Mouse (Mus musculus) neural tube, embryonic 14.5 days (tissue): ENCODE measurements at regions not wholly inside any gene's neighbourhood (a gene's known extent, or its start where the extent isn't known, plus 50 kb on each side); places are given as distances from the start of the nearest gene placed in this dataset.

Experiments used
- ATAC-seq: fragments of 200-750 bp; cut with Nextera tagmentation; 2 replicates; pipeline ENCODE4 v1.8.0; 2017; ENCODE audit warnings: low read depth, mild to moderate bottlenecking, moderate TSS enrichment, moderate library complexity
- H3K27ac ChIP-seq: fragments of 300-500 bp; sonication (generic); 2 replicates; pipeline ENCODE4 v1.5.1; 2014; ENCODE audit warnings: low read depth, mild to moderate bottlenecking, control low read depth, low read length, moderate library complexity, mixed read lengths
- H3K27me3 ChIP-seq: fragments of 300-500 bp; sonication (generic); 2 replicates; pipeline ENCODE4 v1.6.1; 2014; ENCODE audit warnings: low read length; ENCODE audit not compliant: control insufficient read depth, insufficient read depth
- H3K36me3 ChIP-seq: fragments of 300-500 bp; sonication (generic); 2 replicates; pipeline ENCODE4 v1.6.1; 2014; ENCODE audit warnings: low read length, mixed read lengths; ENCODE audit not compliant: control insufficient read depth, insufficient read depth
- H3K4me1 ChIP-seq: fragments of 300-500 bp; sonication (generic); 2 replicates; pipeline ENCODE4 v1.6.1; 2014; ENCODE audit warnings: low read length; ENCODE audit not compliant: control insufficient read depth, insufficient read depth
- H3K4me2 ChIP-seq: fragments of 300-500 bp; sonication (generic); 2 replicates; pipeline ENCODE4 v1.6.1; 2014; ENCODE audit warnings: mild to moderate bottlenecking, low read depth, low read length, control low read depth
- H3K4me3 ChIP-seq: fragments of 300-500 bp; sonication (generic); 2 replicates; pipeline ENCODE4 v1.5.1; 2014; ENCODE audit warnings: low read depth, low read length, control low read depth, mixed read lengths
- H3K9ac ChIP-seq: fragments of 300-500 bp; sonication (generic); replicated peaks from 2 replicates; pipeline ENCODE4 v1.6.1; 2014; ENCODE audit warnings: low read depth, mild to moderate bottlenecking, control low read depth, low read length, mixed read lengths
- H3K9me3 ChIP-seq: fragments of 300-500 bp; sonication (generic); 2 replicates; pipeline ENCODE4 v1.6.1; 2016; ENCODE audit warnings: low read length; ENCODE audit not compliant: control insufficient read depth
- WGBS: fragments of 180-500 bp; shearing (Covaris S2); extraction: QIAGEN DNeasy Blood & Tissue Kit; methylation state at CpG from one replicate; pipeline ENCODE4 v1.1.7; 2014; 5-methylcytosine and 5-hydroxymethylcytosine counted together

- H3K27me3 ChIP-seq, result no peaks in the 10 kb centered on the region
- peaks cover 2% of the 10 kb centered on the region; the same call in 1 of the 2 replicates for H3K4me1 ChIP-seq
- no peak overlapping the region for H3K4me3 ChIP-seq
- no peak overlapping the region for H3K9ac ChIP-seq
- no peaks in the 10 kb centered on the region for H3K9me3 ChIP-seq
- peak overlapping the region; percentile 55 for H3K27ac ChIP-seq
- peak; percentile 80 for ATAC-seq
- no peaks in the 10 kb centered on the region for H3K36me3 ChIP-seq
- WGBS, result 4% methylated on average over 2 of the region's 2 CpGs
- H3K4me2 ChIP-seq, result no peak overlapping the region
Observed at GRCm38 (mm10) chr16:21274012-21274528, 69.5 kb downstream of the Ephb3 start.

DNA sequence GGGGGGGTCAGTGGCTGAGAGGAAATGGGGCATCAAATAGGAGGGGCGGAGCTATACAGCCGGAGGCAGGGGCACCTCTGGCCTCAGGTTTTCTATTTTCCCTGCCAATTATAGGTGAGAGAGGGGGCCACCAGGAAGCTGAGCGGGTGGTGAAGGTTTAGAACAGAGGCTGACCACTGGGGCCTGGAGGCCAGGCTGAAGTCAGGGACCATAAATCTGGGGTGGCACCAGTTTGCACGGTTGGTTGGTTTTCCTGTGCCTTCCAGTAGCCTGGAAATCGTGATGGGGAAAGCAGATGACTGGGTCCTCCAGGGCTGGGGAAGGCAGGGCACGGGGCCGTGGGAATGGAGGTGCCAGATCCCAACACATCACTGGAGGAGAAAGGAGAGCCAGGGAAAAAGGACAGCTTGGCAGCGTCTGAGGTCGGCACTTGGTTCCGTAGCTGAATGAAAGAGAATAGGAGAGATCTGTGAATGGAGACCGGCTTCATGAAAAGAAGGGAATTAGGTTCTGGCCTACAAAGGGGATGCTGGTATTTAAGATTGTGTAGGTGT lies 73.3 kb downstream of the Ephb3 start:
- Histone ChIP-seq H3K36me3 (no peaks in the 10 kb centered on the region), H3K9me3 (no peaks in the 10 kb centered on the region), H3K4me2 (no peak overlapping the region), H3K4me1 (0 out of 2 replicates have a peak, but pooled peaks cover 3% of the 10 kb centered on the region), H3K27me3 (no peaks in the 10 kb centered on the region), H3K27ac (no peak overlapping the region), H3K9ac (no peak overlapping the region), H3K4me3 (no peak overlapping the region)
- 38% methylated on average over 11 of the region's 11 CpGs for WGBS
- peak; percentile 25; the same call in 1 of the 2 replicates for ATAC-seq

GRCm38 (mm10) chr16:21278387-21278786 lies 73.8 kb downstream of the Ephb3 start:
- no peaks in the 10 kb centered on the region for H3K9me3 ChIP-seq
- H3K36me3 ChIP-seq, result no peaks in the 10 kb centered on the region
- no peak overlapping the region for H3K4me3 ChIP-seq
- WGBS, result 97% methylated on average over 7 of the region's 7 CpGs
- ATAC-seq, result no peak
- H3K27ac ChIP-seq, result no peak overlapping the region
- no peak overlapping the region for H3K4me2 ChIP-seq
- H3K4me1 ChIP-seq, result 0 out of 2 replicates have a peak, but pooled peaks cover 3% of the 10 kb centered on the region
- no peak overlapping the region for H3K9ac ChIP-seq
- H3K27me3 ChIP-seq, result no peaks in the 10 kb centered on the region

DNA sequence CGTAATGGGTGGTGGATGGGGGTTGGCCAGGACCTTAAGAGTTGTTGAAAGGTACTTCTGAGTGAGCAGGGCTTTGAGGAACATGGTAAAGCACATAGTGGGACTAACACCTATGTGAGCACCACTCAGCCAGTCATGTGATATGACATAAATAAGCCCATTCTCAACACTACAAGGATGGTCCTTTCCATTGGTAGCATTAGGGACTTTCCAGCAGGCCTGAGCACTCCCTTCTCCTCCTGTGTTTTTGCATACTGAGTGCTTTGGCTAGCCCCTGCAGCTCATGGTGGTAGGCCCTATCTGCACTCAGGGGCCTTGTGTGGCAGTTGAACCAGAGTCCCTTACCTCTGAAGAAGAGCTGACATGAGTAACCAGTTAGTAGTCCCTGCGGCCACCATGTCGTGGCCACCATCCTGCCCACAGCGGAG lies 75.7 kb downstream of the Ephb3 start:
- no peak for ATAC-seq
- 87% methylated on average over 4 of the region's 4 CpGs for WGBS
- no peaks in the 10 kb centered on the region for H3K36me3 ChIP-seq
- no peak overlapping the region for H3K4me2 ChIP-seq
- H3K4me3 ChIP-seq, result no peak overlapping the region
- no peaks in the 10 kb centered on the region for H3K27me3 ChIP-seq
- 0 out of 2 replicates have a peak, but pooled peaks cover 3% of the 10 kb centered on the region for H3K4me1 ChIP-seq
- no peak overlapping the region for H3K9ac ChIP-seq
- no peak overlapping the region for H3K27ac ChIP-seq
- H3K9me3 ChIP-seq, result no peaks in the 10 kb centered on the region

DNA sequence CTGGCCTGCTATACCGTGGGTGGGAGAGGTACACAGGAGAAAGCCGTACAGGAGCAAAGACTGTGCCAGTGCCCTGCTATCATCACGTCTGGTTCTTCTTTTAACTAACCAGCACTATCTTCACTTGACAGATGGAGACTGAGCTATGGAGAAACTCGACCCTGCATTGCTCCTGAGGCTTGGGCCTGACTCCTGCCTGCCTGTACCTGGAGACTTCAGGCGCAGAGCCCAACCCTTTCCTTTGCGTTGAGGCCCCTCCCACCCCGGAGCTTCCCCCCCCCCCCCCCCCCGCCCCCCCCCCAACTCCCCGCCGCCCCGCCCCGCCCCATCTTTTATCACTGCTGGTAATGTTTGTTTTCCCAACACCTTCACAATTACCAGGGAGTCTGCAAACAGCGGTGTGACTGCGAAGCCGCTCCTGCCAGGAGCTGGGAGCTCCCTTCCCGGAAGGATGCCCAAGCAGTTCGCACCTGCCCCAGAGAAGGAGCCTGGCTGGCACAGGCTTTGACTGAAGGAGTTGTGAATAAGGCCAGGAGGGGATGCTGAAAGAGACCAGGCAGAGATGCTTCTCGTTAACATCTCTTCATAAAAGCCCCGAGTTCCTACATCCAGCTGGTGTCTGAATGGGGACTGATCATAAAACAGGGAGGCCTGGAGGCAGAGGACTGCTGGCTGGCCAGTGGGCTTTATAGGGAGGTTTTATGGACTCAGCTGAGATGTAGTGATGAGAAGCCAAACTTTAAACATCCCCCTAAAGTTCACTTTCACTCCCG lies 77.6 kb downstream of the Ephb3 start:
- H3K4me3 ChIP-seq, result no peak overlapping the region
- no peaks in the 10 kb centered on the region for H3K36me3 ChIP-seq
- H3K9me3 ChIP-seq, result no peaks in the 10 kb centered on the region
- no peak for ATAC-seq
- H3K27ac ChIP-seq, result no peak overlapping the region
- WGBS, result 6% methylated on average over 15 of the region's 20 CpGs
- H3K9ac ChIP-seq, result no peak overlapping the region
- H3K4me1 ChIP-seq, result 0 out of 2 replicates have a peak, but pooled peaks cover 3% of the 10 kb centered on the region
- H3K4me2 ChIP-seq, result no peak overlapping the region
- no peaks in the 10 kb centered on the region for H3K27me3 ChIP-seq

DNA sequence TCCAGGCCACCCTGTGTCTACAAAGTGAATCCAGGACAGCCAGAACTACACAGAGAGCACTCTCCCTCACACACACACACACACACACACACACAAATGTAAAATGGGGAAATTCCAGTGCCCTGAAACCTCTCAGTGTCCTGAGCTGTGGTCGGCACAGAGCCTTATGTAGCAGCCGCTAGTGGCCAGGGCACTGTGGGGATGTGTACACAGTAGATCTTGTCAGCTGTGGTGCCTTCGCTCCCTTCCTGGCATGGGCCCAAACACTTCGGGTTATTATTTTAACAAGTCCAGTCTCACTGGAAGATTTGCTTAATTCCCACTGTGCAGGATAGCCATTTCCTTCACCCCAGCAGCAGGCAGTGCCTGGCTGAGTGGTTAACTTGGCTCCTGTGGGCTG lies 81.5 kb downstream of the Ephb3 start:
- WGBS, result 55% methylated on average over 4 of the region's 4 CpGs
- Histone ChIP-seq H3K4me3 (no peak overlapping the region), H3K36me3 (no peaks in the 10 kb centered on the region), H3K9ac (no peak overlapping the region), H3K4me1 (0 out of 2 replicates have a peak, but pooled peaks cover 3% of the 10 kb centered on the region), H3K4me2 (no peak overlapping the region), H3K9me3 (no peaks in the 10 kb centered on the region), H3K27ac (no peak overlapping the region), H3K27me3 (no peaks in the 10 kb centered on the region)
- ATAC-seq, result no peak

DNA sequence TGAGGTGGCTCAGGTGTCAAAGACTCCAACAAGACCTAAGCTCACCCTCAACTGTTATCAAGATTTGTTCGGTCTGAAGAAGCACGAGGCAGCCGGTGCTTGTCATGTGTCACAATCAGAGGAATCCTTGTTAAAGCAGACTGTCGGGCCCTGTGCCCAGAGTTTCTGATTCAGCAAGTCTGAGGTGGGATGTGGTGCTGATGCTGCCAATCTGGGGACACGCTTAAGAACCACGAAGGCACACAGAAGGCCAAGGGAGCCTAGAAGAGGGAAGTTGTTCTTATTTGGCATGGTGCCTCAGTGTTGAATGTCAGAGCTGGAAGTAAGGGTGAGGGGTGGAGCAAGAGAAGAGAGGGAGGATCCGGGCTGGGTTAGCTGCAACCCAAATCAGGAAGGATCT lies 85.0 kb downstream of the Ephb3 start:
- no peaks in the 10 kb centered on the region for H3K27me3 ChIP-seq
- H3K4me3 ChIP-seq, result no peak overlapping the region
- WGBS, result 83% methylated on average over 7 of the region's 7 CpGs
- H3K4me1 ChIP-seq, result no peaks in the 10 kb centered on the region
- no peaks in the 10 kb centered on the region for H3K9me3 ChIP-seq
- no peak overlapping the region for H3K9ac ChIP-seq
- no peak overlapping the region for H3K27ac ChIP-seq
- no peak overlapping the region for H3K4me2 ChIP-seq
- H3K36me3 ChIP-seq, result no peaks in the 10 kb centered on the region
- no peak for ATAC-seq

GRCm38 (mm10) chr16:21293010-21293409 lies 88.5 kb downstream of the Ephb3 start:
- 0 out of 2 replicates have a peak, but pooled peaks have one; percentile 12 for ATAC-seq
- 33% methylated on average over 11 of the region's 11 CpGs for WGBS
- H3K9ac ChIP-seq, result no peak overlapping the region

DNA sequence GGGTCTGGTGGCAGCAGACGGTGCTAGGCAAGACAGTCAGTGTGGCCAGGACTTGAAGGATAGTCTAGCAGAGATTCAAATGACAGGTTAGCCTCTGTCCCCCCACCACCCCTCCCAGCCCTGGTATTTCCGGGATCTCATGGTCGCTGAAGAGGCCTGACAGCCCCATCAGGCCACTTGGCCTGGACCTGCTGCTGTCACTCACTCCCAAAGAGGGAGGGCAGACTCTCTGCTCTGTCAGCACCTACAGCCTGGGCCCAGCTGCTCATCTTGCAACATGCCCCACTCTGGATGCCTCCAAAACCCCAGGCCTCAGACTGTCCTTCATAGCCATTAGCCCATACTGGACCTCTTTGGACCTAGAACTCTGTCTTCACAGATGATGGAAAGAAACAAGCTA lies 89.0 kb downstream of the Ephb3 start:
- no peak overlapping the region for H3K4me3 ChIP-seq
- no peak overlapping the region for H3K27ac ChIP-seq
- 47% methylated on average over 3 of the region's 3 CpGs for WGBS
- H3K27me3 ChIP-seq, result no peaks in the 10 kb centered on the region
- ATAC-seq, result no peak
- H3K4me1 ChIP-seq, result no peaks in the 10 kb centered on the region; the same call in 1 of the 2 replicates
- no peak overlapping the region for H3K9ac ChIP-seq
- no peaks in the 10 kb centered on the region for H3K36me3 ChIP-seq
- no peak overlapping the region for H3K4me2 ChIP-seq
- no peaks in the 10 kb centered on the region for H3K9me3 ChIP-seq

More at GRCm38 (mm10) chr16:21293010-21293409, 88.5 kb downstream of the Ephb3 start:
- Histone ChIP-seq H3K36me3 (no peaks in the 10 kb centered on the region), H3K27me3 (no peaks in the 10 kb centered on the region), H3K4me3 (no peak overlapping the region), H3K4me1 (no peaks in the 10 kb centered on the region; the same call in 1 of the 2 replicates), H3K27ac (no peak overlapping the region), H3K4me2 (no peak overlapping the region), H3K9me3 (no peaks in the 10 kb centered on the region)
